Mouse (Mus musculus) kidney, postnatal 10 days (tissue): ENCODE data around the gene Mefv.
A peak's percentile ranks its signal among the peaks of the same experiment; 100 is the strongest.
"Not testable (repeated sequence)": the region's sequence is repeated elsewhere in the genome, so short reads cannot be mapped to it uniquely, and the experiment has no call there.

Experiments used
- DNase-seq: peaks from one replicate; pipeline ENCODE4 v3.0.0; 2021; ENCODE audit warnings: mixed read lengths

The Mefv gene

DNA sequence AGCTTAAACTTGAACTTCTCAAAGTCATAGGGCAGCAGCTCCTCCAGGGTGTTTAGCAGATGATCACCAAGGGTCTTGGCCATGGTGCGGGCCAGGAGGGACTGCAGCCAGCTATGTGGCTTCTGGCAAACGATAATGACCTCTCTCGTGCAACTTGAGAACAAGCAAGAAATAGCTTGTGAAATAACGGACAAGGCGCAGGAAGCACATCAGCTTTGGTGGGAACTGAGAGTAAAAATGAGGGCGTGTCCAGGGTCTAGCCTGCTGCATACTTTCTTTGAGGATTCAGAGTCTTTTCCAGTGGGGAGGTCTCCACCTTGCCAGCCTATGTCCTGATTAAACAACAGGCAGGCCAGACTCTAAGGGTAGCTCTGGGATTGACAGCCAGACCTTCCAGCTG lies at the start of gene Mefv:
Gene Mefv, minus strand, starts transcription at position 118 of the 400 bp plus-strand sequence.
- DNase-seq, result no peak

- DNase-seq, result no peak
Observed at GRCm38 (mm10) chr16:3748976-3749375, 31.1 kb upstream of the Mefv start.

- DNase-seq, result no peak
Observed at GRCm38 (mm10) chr16:3745656-3746055, 27.8 kb upstream of the Mefv start.

GRCm38 (mm10) chr16:3744186-3744700 lies 26.3 kb upstream of the Mefv start:
- no peak for DNase-seq

DNA sequence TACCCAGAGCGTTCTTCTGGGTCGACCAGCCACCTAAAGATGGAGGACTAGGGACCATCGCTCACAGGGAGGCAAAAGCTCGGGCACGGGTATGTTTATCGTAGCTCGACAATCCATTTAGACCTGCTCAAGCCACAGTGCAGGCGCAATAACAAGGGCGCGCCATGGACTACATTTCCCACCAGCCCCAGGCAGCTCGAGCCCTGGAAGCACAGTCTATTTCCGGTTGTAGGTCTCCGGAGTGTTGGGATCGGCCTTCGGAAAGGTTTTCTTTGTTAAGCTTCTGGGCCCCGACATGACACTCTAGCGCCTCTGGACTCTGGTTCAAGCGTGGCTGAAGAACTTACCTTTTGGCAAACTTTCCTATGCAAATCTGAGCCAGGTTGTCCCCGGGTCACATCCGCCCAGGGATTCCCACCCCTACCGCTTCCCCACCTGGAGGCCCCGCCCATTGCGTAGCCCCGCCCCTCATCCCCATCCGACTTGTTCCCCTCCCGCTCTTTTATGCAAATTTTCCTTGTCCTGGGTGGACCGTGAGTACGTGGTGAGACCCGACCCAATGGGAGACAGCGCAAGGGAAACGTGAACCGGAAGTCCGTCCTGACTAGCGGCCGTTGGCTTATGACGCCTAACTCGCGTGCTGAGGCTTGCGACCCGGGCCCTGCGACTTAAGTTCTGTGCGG lies 25.7 kb upstream of the Mefv start, which contains the start of gene Zfp263:
Gene Zfp263, plus strand, starts transcription at position 591 of the 683 bp plus-strand sequence.
- peak; percentile 97 for DNase-seq

DNA sequence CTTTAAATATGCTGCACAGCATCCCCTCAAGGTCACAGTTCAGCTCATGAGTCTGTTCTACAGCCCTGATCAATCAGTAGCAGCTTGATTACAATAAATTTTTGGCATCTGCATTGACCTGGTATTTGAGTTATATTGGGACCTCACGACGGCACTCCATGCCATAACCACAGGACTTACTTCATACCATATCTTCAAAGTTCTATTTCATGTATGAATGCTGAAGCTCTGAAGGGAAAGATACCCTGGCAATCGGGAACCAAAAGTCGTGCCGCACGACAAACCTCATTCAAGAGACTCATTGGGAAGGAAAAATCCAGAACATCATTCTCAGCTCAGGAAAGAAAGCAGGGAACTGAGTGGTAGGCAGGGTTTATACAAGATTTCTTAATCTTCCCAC lies 24.6 kb upstream of the Mefv start:
- DNase-seq, result no peak

DNA sequence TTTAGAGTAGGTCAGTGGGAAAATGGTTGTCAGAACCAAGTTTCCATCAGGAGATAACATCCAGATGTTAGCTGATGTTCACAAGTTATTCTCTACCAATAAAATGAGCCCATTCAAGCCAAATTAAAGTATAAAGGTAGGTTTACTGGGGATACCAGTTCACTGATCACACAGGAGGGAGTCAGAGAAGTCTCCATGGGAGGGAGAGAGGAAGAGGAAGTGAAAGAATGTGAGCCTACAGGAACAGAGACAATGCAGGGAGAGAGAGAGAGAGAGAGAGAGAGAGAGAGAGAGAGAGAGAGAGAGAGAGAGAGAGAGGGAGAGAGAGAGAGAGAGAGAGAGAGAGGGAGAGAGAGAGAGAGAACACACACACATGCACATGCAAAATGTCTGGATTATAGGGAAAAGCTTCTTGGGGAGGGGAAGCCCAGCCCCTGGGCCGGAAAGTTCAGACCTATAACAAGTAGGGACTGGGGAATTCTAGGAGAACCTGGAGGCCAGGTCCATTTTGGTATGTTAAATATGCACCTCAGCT lies 15.4 kb upstream of the Mefv start:
- no peak for DNase-seq

DNA sequence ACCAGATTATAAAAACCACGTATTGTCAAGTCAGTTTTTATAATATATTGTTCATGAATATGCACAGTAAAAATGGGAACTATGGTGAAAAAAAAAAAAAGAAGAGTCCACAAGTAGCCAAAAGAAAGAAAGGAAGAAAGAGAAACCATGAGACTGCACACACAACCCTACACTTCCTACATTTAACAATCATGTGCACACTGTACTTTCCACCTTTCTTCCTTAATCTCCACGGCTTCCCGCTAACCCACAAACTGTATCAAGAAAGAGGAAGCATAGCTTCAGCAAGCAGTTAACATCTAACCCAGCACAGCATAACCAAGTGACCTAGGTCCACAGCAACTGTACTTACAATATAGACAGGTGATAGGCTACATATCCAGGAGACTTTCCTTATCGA lies 14.7 kb upstream of the Mefv start:
- DNase-seq, result no peak

DNA sequence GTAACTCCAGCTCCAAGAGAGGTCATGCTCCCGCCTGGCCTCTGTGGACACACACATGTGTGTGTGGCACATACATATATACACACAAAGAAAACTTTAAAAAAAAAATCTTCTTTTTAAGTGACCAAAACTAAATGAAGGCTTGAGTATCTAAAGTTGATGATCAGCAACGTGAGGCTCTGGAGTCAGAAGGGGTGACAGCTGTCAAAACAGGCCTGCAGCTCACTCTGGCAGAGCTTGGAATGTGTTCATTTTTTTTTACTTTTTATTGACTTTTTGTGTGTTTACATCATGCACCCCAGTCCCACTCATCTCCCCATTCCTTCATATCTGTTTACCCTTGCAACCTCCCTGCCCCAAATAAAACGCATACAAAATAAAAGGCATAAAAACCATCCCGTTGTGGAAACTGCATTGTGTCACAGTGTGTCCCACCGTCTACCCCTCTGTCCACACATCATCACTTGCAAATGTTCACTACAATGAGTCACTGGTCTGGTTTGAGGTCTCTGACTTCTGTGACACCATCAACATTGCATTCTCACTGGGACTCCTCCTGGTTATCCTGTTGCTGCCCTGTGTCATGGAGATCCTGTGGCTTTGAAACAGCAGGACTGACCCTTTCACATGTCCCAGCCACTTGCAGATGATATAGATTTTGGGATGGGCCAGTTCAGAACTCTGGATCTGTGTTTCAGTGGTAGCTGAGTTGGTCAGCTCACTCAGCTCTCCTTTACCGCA lies 10.3 kb upstream of the Mefv start:
- no peak for DNase-seq

DNA sequence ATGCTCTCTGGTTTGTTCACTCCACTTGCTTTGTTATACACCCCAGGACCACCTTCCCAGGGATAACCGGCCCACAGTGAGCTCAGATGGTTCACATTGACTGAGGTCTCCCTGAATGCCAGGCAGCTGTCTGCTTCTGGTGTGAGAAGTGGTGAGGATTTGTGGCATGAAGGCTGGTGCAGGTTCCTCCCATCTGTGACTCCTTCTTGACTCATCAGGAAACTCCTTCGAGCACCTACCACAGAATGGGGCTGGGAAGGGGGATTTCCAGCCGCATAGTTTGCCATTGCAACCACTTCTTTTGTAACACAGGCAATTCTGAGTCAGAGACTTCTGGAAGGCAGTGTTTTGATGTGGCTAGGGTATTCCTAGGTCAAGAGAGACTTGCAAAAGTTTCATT lies 5.3 kb upstream of the Mefv start:
- DNase-seq, result no peak

- no peak for DNase-seq
Observed at GRCm38 (mm10) chr16:3714731-3715130, 3.2 kb downstream of the Mefv start.

DNA sequence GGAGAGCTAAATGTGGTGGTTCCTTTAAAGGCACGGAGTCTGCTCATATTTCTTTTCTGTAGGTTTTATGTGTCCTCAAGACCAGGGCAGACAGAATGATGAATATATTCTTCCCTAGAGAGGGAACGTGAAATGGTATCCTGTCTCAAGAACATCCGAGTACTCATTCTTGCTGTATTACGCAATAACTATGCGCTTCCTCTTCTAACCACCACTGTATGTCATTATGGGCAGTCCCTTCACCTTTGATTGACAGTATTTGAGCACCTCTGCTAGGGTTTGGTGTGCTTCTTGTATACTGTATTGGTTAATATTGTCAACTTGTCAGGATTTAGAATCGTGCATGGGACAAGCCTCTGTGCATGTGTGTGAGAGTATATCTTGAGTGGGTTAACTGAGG lies 11.2 kb downstream of the Mefv start:
- DNase-seq, result no peak

GRCm38 (mm10) chr16:3700893-3701292 lies 17.0 kb downstream of the Mefv start:
- no peak for DNase-seq

DNA sequence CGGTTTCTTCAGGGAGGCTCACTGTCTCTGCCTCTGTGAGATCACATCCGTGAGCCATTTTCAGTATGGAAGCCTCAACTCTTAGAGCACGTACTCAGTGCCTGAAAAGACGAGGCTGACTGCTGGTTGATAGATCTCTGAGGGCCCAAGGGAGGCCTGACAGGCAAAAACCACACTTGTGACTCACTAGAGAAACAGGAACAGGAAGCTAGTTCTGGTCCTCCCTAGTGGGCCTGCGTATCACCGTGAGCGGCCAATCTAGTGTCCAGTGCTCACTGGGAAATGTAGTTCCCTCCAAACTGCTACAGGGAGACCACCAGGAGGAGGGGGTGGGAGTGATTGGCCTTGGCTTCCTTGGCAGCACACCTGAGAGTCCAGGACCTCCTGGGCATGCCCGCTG lies 18.6 kb downstream of the Mefv start:
- DNase-seq, result no peak

- not testable (repeated sequence) for DNase-seq
Observed at GRCm38 (mm10) chr16:3689608-3690007, 28.3 kb downstream of the Mefv start.
